ENCODE assay signal across 20 mouse cellular contexts in the genomic region with DNA sequence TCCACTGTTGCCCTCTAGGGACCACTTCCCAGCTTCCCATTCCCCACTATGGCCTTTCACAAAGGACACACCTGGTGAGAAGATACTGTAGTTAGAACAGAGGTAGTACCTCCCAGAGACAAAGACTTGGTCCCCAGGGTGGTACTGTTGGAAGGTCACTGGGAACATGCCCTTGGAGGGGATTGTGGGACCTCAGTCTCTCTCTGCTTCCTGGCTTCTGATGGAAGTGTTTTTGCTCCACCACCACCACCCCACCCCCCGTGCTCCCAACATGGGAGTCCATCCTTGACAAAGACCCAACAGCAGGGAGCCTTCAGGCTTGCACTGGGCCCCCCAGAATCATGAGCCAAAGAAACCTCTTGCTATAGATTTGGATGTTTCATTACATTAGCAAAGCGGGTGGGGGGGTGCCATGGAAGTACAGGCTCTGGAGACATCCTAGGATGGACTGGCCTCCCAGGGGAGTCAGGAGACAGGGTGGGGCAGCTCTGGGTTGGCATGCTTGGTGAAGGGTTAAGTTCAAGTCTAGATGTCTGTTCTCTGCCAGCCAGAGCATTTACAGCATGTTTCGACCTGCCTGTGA. TPM values are rescaled to one million over a fixed set of nuclear protein-coding genes. Genes with fewer than 3 reads are reported as not detected.
DNase-seq lines count a peak whose midpoint lies in the region; ATAC-seq lines count a peak whose summit lies in the region.
"Had no signal": no experiment of that assay in that cellular context is flagged by ENCODE, and none has a peak within 500 bp of the region (broad histone marks: within the 10 kb centered on the region; RNA-seq: fewer than 3 reads in every experiment).

No protein-coding gene starts in this region.

- H3K9me3 ChIP-seq in hindbrain, embryonic 13.5 days = no peaks in the 10 kb centered on the region
- no peaks in the 10 kb centered on the region for H3K9me3 ChIP-seq in hindbrain, embryonic 12.5 days (replicated peaks)
- H3K9me3 ChIP-seq in megakaryocyte, embryonic 14.5 days = no peaks in the 10 kb centered on the region
- H3K9me3 ChIP-seq in limb, embryonic 13.5 days = no peaks in the 10 kb centered on the region
- H3K9me3 ChIP-seq in midbrain, embryonic 14.5 days (ENCODE audit: control insufficient read depth, low read length) = no peaks in the 10 kb centered on the region
- H3K9me3 ChIP-seq: forebrain, embryonic 15.5 days; limb, embryonic 15.5 days; midbrain, embryonic 12.5 days had no signal

- no peak overlapping the region for H3K4me2 ChIP-seq in hindbrain, embryonic 13.5 days
- H3K4me2 ChIP-seq in hindbrain, embryonic 12.5 days (replicated peaks) = no peak overlapping the region
- H3K4me2 ChIP-seq in limb, embryonic 13.5 days (replicated peaks) = no peak overlapping the region
- H3K4me2 ChIP-seq in midbrain, embryonic 14.5 days (ENCODE audit: low read length) = no peak overlapping the region
- H3K4me2 ChIP-seq: forebrain, embryonic 15.5 days; limb, embryonic 15.5 days; midbrain, embryonic 12.5 days had no signal

- peaks cover 13% of the 10 kb centered on the region for H3K36me3 ChIP-seq in hindbrain, embryonic 13.5 days
- peaks cover 19% of the 10 kb centered on the region for H3K36me3 ChIP-seq in hindbrain, embryonic 12.5 days
- H3K36me3 ChIP-seq in megakaryocyte, embryonic 14.5 days (replicated peaks; ENCODE audit: low read length) = peaks cover 74% of the 10 kb centered on the region
- H3K36me3 ChIP-seq in limb, embryonic 13.5 days = peaks cover 14% of the 10 kb centered on the region
- H3K36me3 ChIP-seq in midbrain, embryonic 14.5 days (ENCODE audit: control insufficient read depth, insufficient read depth, low read length) = peaks cover 20% of the 10 kb centered on the region

- H3K9ac ChIP-seq in hindbrain, embryonic 13.5 days = no peak overlapping the region
- no peak overlapping the region for H3K9ac ChIP-seq in hindbrain, embryonic 12.5 days
- no peak overlapping the region for H3K9ac ChIP-seq in limb, embryonic 13.5 days
- H3K9ac ChIP-seq in midbrain, embryonic 14.5 days (replicated peaks; ENCODE audit: low read length) = no peak overlapping the region
- H3K9ac ChIP-seq: forebrain, embryonic 15.5 days; limb, embryonic 15.5 days; midbrain, embryonic 12.5 days had no signal

- H3K4me3 ChIP-seq in hindbrain, embryonic 13.5 days = no peak overlapping the region
- no peak overlapping the region for H3K4me3 ChIP-seq in hindbrain, embryonic 12.5 days
- H3K4me3 ChIP-seq in megakaryocyte, embryonic 14.5 days (replicated peaks) = peak overlapping the region; percentile 76
- no peak overlapping the region for H3K4me3 ChIP-seq in limb, embryonic 13.5 days
- no peak overlapping the region for H3K4me3 ChIP-seq in midbrain, embryonic 14.5 days (replicated peaks; ENCODE audit: low read depth, low read length)
- H3K4me3 ChIP-seq: forebrain, embryonic 15.5 days; heart, adult 2 months; left cerebral cortex, adult 2 months; limb, embryonic 15.5 days; midbrain, embryonic 12.5 days; myocyte had no signal

- 84% methylated on average over 3 of the region's 3 CpGs for WGBS in hindbrain, embryonic 13.5 days
- 88% methylated on average over 3 of the region's 3 CpGs for WGBS in hindbrain, embryonic 12.5 days
- WGBS in limb, embryonic 13.5 days = 84% methylated on average over 3 of the region's 3 CpGs
- 89% methylated on average over 3 of the region's 3 CpGs for WGBS in midbrain, embryonic 14.5 days

- H3K4me1 ChIP-seq in hindbrain, embryonic 13.5 days (replicated peaks) = peaks cover 74% of the 10 kb centered on the region
- H3K4me1 ChIP-seq in hindbrain, embryonic 12.5 days = peaks cover 47% of the 10 kb centered on the region
- H3K4me1 ChIP-seq in megakaryocyte, embryonic 14.5 days = peaks cover 100% of the 10 kb centered on the region
- H3K4me1 ChIP-seq in limb, embryonic 13.5 days = peaks cover 71% of the 10 kb centered on the region
- peaks cover 7% of the 10 kb centered on the region; the same call in 1 of the 2 replicates for H3K4me1 ChIP-seq in midbrain, embryonic 14.5 days (ENCODE audit: control insufficient read depth, insufficient read depth, low read length)

- no peaks in the 10 kb centered on the region for H3K27me3 ChIP-seq in hindbrain, embryonic 13.5 days
- H3K27me3 ChIP-seq in hindbrain, embryonic 12.5 days = no peaks in the 10 kb centered on the region
- H3K27me3 ChIP-seq in megakaryocyte, embryonic 14.5 days (replicated peaks) = no peaks in the 10 kb centered on the region
- H3K27me3 ChIP-seq in limb, embryonic 13.5 days = no peaks in the 10 kb centered on the region
- H3K27me3 ChIP-seq in midbrain, embryonic 14.5 days (ENCODE audit: control insufficient read depth, insufficient read depth, low read length) = no peaks in the 10 kb centered on the region
- H3K27me3 ChIP-seq: forebrain, embryonic 15.5 days; limb, embryonic 15.5 days; midbrain, embryonic 12.5 days had no signal

- peak; percentile 21 to 27 for DNase-seq in cerebellum, postnatal 36 days
- DNase-seq in midbrain, embryonic 14.5 days = no peak
- DNase-seq in kidney, adult 11 months = no peak
- DNase-seq: adrenal gland, adult 8-10 months; heart, adult 2 months; kidney, adult 9 months; lung, postnatal 14 days; right cerebral cortex, postnatal 14 days; thymus, postnatal 36 days had no signal

- H3K27ac ChIP-seq in hindbrain, embryonic 13.5 days = 0 out of 2 replicates have a peak overlapping the region, but pooled peaks have one; percentile 78
- no peak overlapping the region for H3K27ac ChIP-seq in hindbrain, embryonic 12.5 days
- H3K27ac ChIP-seq in limb, embryonic 13.5 days = peak overlapping the region; percentile 48
- H3K27ac ChIP-seq in midbrain, embryonic 14.5 days (replicated peaks; ENCODE audit: low read depth, low read length) = no peak overlapping the region
- H3K27ac ChIP-seq: heart, adult 2 months; left cerebral cortex, adult 2 months; midbrain, embryonic 12.5 days had no signal

- ATAC-seq in hindbrain, embryonic 13.5 days (ENCODE audit: low FRiP score) = no peak
- no peak for ATAC-seq in hindbrain, embryonic 12.5 days (ENCODE audit: low FRiP score)
- no peak for ATAC-seq in megakaryocyte, adult 5-6 weeks (ENCODE audit: poor library complexity, severe bottlenecking)
- no peak for ATAC-seq in limb, embryonic 13.5 days (ENCODE audit: low FRiP score, low read depth)
- ATAC-seq in midbrain, embryonic 14.5 days (ENCODE audit: low FRiP score, low TSS enrichment) = no peak
- ATAC-seq: CD4-positive, CD25-positive, alpha-beta regulatory T cell, adult 4 months; forebrain, embryonic 15.5 days had no signal

RNA-seq across cellular contexts. Expression of a gene that starts 14.9 kb away (rescaled TPM):
- 19.0 and 20.4 TPM in 2 replicates for polyA plus RNA-seq in hindbrain, embryonic 13.5 days (2015; fragmentation: Nextera tagmentation; extraction: Ambion mirVana)
- polyA plus RNA-seq in hindbrain, embryonic 12.5 days (2016; fragmentation: Nextera tagmentation; extraction: Ambion mirVana) = 21.6 and 23.3 TPM in 2 replicates
- polyA plus RNA-seq in megakaryocyte, embryonic 14.5 days (2012; ENCODE audit: insufficient read depth, low replicate concordance) = 149 and 562 TPM in 2 replicates
- 0.80 and 0.85 TPM in 2 replicates for total RNA-seq in megakaryocyte, adult 5-6 weeks (2015)
- total RNA-seq in megakaryocyte, adult 5-6 weeks (2017) = 0.04 and 0.41 TPM in 2 replicates
- 10.4 and 11.7 TPM in 2 replicates for polyA plus RNA-seq in limb, embryonic 13.5 days (2015; fragmentation: Nextera tagmentation; extraction: Ambion mirVana)
- 27.5 and 31.4 TPM in 2 replicates for polyA plus RNA-seq in midbrain, embryonic 14.5 days (2014; fragmentation: Nextera tagmentation; extraction: Ambion mirVana)
- polyA plus RNA-seq: CD4-positive, CD25-positive, alpha-beta regulatory T cell, adult 4 months had no signal

Comparison
In these comparisons a context has a peak if more than half of its experiments do, and no peak if none do; other contexts are left out.
1. H3K27ac ChIP-seq: peak in hindbrain, embryonic 13.5 days (single experiment) and limb, embryonic 13.5 days (single experiment); none in hindbrain, embryonic 12.5 days (single experiment) and midbrain, embryonic 14.5 days (single experiment).
2. DNase-seq: peak in cerebellum, postnatal 36 days (2 of 2); none in midbrain, embryonic 14.5 days (single experiment) and kidney, adult 11 months (single experiment).